Mouse (Mus musculus) mouse embryonic stem cell (cell line): Measurements from ENCODE around the gene Spata31d1b.
"Not testable (repeated sequence)": the region's sequence is repeated elsewhere in the genome, so short reads cannot be mapped to it uniquely, and the experiment has no call there.

Experiments used
- in situ Hi-C, 2 experiments: fragments of 300-500 bp; cut with MboI; formaldehyde crosslinking; loops; 1 replicate in 1 of 2; 3 replicates in 1 of 2; pipeline ENCODE4 v1.14.3; 2019 to 2020; ENCODE audit warnings: low sequenced_read_pairs in 2 of 2, low pct_unique_long_range_greater_than_20kb in 1 of 2, mixed read lengths in 1 of 2; ENCODE audit not compliant: unreplicated experiment in 1 of 2

Spata31d1b gene

DNA sequence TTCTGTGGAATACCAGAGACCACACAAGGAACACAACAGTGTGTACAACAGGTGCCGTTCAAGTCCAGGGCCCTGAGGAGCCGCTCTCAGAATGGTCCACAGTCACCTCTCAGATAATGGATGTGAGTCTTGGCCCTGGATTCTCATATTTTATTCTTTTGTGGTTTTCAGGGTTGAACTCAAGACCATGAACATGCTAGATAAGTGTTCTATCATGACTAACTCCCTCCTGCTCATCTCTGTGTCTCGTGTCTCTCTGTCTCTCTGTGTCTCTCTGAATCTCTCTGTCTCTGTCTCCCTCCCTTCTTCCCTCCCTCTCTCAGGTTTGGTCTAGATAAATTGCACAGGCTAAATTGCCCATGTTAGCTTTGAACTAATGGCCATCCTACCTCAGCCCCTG lies 22.2 kb upstream of the Spata31d1b start:
- in situ Hi-C loops: no loop called here

DNA sequence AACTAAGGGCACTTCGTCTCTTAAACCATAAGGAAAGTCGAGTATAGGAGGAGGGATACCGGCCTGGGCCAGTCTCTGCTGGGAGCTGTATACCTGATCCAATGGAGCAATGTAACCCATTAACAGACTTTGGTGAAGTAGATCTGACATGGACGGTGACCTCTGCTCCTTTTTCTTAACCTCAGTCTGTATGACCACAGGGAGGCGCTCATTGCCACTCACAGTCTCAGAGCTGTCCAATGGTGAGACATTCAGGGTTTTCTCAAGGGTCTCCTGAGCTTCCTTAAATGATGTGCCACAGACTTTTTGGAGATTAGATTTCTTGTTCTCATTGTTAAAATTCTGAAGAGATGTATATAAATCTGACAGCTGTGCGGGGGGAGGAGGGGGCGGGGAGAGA lies 21.5 kb upstream of the Spata31d1b start:
- in situ Hi-C loops: no loop called here

DNA sequence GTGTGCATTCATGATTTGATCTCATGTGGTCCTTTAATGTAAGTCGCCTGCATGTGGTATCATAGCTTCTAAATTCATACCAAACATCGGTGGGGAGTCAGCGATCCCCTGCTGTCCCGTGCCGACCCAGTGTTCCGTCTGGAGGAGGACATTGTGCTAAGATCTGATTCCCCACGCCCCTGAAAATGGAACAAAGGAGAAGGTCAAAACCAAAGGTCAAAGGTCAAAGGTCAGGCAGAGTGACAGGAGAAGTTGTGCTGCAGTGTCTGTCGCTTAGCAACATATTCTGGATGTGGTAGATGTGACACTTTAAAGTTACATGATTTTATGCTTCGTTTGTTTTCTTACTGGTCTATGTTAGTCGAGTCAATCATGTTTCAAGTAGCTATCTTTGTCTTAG lies 20.6 kb upstream of the Spata31d1b start:
- in situ Hi-C loops: no loop called here

DNA sequence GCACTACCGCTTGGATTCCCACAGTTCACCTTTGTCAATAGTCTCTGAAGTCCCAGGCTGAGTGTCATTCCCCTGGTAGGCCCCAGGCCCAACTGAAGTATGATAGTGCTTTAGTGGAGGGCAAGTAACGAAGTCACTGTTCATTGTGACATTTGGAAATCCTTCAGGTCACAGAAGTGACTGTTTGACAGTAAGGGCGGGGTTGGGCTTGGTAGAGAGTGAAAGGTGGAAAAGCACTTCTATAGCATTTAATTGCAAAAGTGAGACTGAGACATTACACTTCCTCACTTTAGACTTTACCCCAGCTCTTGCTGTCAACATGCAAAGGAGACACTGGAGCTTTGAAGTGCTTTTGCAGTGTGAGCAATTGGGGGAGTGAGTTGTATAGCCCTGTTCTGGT lies 18.1 kb upstream of the Spata31d1b start, which contains the start of gene 4921517D22Rik:
Gene 4921517D22Rik, minus strand, starts transcription at position 101 of the 400 bp plus-strand sequence.
- in situ Hi-C loops: no loop called here

DNA sequence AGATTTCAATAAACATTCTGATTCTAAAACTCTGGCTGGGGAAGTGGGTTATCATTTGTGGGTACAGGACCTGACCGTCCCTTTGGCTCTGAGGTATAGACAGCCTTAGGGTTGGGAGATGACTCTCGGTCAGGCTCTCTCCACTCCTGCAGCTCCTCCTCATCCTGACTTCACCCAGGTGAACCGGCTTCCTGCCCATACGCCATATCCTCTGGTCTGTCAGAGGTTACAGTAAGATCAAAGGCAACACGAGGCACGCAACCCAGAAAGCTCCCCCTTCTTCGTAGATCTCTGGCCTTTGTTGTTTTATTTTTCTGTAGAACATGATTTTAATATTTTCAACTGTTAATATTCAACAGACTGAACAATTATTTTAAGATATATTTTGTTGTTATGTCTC lies 16.3 kb upstream of the Spata31d1b start:
- in situ Hi-C loops: no loop called here

DNA sequence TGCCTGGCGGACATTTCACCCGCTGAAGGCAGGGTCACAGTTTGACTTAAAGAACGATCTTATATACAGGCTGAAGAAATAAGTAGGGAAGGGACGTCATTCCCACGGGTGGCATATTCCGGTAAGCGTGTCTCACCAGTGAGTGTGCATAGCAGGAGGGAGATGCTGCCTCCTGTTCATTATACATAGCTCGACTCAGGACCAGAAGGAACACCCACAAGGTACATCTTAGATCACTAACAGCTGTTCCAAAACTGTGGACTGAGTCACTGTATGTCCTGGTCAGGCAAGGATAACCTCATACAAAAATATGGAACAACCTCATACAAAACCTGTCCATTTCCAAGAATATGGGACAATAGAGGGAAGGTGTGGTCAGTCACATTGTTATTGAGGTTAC lies 13.0 kb upstream of the Spata31d1b start:
- in situ Hi-C loops: no loop called here

DNA sequence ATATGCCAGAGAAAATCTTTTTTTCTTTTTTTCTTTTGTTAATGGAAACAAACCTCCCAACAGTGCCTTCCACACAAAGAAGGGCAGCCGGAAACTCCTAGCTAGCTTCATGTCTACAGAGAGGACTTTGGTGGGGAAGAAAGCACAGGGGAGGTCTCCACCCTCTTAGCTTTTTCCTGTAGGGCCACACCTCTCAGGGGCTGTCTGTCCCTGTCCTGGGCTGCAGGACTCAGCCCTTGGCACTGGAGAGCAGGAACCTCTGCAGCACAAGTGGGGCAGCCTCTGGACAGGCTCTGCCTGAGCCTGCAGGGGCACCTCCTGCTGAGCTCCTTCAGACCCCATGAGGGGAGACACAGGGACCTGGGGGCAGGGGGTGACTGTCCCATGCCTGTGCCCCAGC lies 11.9 kb upstream of the Spata31d1b start:
- in situ Hi-C loops: not testable (repeated sequence)

DNA sequence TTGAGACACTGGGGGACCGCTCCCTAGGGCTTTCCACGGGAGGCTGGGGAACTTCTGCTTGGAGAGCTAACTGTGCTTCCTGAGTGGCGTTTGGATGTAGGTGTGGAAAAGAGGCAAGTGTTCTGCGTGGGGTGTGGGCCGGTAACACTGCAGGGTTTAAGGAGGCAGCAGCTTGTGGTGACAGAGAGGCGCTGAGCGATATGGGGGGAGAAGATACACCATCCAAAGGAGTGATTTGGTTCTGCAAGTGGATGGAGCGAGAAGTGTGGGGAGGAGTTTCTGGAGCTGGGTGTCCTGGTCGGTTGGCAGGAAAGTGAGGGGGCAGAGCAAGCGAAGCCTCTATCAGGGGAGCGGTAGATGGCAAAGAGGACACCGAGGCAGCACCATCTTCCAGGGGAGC lies 8.6 kb upstream of the Spata31d1b start:
- in situ Hi-C loops: no loop called here

DNA sequence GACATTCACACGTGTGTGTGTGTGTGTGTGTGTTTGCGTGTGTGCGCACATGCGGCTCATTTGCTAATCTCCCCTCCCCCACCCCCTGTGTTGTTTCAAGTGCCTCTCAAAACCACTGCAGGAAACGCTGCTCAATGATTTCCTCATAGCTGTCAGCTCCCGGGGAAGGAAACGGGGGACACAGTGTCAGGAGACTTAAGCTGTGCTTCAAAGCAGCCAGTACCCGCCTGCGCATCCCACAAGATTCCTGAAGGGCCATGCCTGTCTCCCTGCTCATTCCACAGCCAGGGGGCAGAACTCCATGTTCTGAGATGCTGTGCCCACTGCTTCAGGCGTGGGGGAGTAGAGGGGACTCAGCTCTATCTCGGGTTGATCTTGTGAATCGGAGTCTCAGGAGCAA lies 7.5 kb upstream of the Spata31d1b start:
- in situ Hi-C loops: no loop called here

DNA sequence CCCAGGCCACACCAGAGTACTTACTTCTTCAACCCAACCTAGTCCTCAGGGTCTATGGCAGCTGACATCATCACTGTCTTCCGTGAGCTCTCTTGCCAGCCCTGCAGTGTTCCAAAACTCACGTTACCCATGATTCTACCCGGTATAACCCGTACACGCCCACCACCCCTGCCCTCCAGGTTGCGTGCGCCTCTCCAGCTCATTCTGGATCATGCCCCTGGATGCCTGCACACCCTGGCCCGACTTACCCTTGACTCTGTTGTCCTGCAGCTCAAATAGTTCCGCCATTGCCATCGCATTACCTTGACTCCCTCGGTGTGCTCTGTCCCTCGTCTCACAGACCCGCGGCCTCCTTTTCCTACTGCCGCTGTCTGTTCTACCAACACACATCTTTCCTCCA lies 1.9 kb upstream of the Spata31d1b start, which contains the start of gene Spata31d1a:
Gene Spata31d1a, minus strand, starts transcription at position 101 of the 400 bp plus-strand sequence.
- in situ Hi-C loops: no loop called here

DNA sequence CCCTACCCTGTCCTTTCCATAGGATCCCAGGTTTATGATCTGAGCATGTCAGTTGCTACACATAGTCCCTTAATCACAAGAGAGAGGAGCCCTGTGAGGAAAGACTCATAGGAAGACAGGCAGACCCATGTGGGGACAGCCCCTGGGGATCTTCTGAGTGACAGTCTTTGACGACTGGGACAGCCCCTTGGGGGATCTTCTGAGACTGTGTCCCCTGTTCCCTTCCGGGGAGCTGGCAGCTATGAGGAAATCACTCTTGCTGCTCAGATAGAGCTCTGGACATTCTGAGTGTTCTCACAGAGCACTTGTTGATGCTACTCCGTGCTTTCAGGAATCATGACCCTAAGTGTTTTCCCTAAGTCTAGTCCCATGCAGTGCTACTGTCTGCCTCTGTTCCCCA lies 1.6 kb downstream of the Spata31d1b start:
- in situ Hi-C loops: no loop called here

DNA sequence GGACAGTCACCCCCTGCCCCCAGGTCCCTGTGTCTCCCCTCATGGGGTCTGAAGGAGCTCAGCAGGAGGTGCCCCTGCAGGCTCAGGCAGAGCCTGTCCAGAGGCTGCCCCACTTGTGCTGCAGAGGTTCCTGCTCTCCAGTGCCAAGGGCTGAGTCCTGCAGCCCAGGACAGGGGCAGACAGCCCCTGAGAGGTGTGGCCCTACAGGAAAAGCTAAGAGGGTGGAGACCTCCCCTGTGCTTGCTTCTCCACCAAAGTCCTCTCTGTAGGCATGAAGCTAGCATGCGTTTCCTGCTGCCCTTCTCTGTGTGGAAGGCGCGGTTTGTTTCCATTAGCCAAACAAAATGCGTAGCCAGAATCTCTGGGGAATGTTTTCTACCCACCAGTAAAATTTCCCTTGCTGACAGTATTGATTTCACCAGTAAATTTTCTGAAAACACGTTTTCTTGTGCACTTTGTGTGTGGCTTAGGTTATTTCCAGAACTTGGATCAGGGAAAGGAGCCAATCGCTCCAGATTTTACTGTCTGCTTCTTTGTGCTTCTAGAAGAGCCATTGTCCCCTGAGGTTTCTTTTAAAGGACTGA lies 6.9 kb downstream of the Spata31d1b start:
- in situ Hi-C loops: not testable (repeated sequence)

DNA sequence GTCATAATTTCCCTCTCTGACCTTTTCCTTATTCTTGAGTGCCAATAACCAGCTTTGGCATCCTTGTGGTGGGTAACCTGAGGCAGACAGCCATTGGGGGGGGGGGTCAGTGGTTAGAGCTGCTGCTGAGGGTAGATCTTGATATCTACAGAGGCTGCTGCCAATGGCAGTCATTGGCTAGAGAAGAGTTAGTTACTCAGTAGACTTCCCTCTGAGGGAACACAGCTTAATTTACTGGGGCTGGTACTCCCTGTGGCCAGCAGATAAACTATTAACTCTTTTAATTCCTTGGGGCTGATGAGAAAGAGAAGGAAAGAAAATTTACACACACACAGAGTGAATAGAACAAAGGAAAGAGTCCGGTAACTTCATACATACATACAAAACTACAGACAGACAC lies 7.4 kb downstream of the Spata31d1b start:
- in situ Hi-C loops: no loop called here

DNA sequence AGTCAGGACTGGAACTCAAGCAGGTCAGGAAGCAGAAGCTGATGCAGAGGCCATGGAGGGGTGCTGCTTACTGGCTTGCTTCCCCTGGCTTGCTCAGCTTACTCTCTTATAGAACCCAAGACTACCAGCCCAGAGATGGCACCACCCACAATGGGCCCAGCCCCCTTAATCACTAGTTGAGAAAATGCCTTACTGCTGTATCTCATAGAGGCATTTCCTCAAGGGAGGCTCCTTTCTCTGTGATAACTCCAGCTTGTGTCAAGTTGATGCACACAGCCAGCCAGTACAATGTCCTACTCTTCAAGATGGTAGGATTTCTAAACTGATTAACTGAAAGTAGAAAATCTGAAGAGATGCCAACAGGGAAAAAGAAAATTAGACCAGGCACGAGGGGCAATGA lies 10.0 kb downstream of the Spata31d1b start:
- in situ Hi-C loops: not testable (repeated sequence)

DNA sequence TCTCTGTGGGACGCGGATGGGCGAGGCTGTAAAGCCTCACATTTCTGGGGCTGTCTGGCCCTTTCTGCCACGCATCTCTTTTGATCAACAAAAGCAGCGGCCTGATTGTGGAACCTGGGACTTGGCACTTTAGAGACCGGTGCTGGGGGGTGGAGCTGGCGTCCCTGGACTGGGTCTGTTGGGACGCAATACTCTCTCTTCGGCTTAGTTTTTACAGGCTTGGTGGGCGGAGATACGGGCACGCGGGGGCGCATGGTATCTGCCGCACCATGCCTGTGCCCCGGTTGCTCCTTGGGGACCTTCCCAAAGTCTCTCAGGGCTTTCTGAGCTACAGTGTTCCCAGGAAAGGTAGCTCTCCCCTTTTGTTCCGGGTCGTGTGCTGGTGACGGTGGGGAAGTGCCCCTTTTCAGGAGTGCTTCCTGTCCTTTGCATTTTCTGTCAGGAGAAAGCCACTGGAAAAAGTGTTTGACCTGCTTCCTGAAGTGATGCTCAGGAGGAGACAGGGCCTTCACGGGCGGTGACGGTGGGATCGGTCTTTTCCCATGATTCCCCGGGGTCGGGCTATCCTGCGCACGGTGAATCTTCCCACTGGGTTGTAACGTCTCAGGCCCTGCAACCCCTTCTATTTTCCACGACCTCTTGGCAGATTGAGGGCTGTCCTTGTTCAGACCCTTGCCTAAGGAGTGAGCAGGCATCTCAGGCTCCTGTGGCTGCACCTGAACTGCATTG lies 14.2 kb downstream of the Spata31d1b start:
- in situ Hi-C loops: no loop called here

DNA sequence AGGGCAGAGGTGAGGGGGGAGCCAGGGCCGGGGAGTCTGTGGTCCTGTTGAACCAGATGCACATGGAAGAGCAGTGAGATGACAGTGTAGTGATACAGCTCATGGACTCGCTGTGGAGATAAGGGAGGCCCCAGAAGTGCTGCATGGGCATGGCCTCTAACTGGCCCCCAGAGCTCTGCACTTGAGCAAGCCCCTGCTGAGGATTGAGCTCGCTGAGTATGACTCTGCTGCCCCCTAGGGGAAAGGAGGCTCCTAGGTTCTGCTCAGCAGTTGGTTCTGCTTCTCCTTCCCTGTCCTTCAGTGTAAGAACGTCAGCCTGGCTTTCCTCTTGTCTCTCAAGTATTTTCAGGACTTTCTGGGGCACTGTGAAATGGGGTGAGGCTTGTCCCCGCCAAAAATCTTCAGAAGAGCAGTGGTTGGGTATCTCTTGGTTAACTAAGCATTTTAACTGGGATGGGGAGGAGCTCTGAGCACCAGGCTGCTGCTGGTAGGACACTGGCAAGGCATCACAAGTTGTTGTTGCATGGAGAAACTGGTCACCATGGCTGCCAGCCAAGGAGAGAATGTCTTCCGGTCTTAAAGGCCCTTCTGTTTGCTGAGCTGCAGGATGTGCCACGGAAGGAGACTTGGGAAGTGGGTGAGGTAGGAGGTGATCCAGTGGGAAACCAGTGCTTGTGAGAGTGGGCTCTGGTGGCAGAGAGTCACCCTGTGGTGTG lies 16.5 kb downstream of the Spata31d1b start:
- in situ Hi-C loops: no loop called here

DNA sequence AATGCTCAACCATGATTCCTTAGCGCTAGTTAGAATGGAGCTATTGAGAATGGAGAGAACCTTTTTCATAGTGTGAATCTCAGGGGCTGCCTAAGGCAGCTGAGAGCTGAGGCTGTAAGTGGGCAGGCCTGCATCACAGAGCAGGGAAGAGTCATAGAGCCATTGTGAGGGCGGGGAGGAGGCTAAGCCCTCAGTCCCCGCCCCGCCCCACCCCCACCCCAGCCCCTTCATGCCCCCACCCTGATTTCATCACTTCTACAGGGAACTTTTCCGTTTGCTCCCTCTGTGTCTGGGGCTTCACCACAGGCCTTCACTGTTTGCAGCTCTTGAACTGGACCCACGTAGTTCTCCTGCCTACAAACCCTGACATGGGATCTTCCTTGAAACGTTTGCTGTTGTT lies 19.6 kb downstream of the Spata31d1b start, which contains the start of gene Spata31d1d:
Gene Spata31d1d, minus strand, starts transcription at position 101 of the 400 bp plus-strand sequence.
- in situ Hi-C loops: no loop called here

DNA sequence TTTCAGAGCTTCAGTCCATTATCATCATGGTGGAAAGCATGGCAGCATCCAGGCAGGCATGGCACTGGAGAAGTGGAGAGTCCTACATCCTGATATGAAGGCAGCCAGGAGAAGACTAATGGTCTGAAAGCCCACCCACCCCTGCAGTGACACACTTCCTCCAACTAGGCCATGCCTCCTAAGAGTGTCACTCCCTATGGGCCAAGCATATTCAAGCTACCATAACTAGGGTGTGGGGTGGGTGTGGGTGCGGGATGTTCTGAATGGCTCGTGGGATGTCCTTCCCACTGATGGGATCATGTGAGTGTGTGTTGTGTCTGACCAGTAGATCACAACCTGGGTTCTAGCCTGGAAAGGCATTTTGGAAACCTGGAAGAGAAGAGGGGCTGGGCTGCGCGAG lies 21.9 kb downstream of the Spata31d1b start:
- in situ Hi-C loops: no loop called here

DNA sequence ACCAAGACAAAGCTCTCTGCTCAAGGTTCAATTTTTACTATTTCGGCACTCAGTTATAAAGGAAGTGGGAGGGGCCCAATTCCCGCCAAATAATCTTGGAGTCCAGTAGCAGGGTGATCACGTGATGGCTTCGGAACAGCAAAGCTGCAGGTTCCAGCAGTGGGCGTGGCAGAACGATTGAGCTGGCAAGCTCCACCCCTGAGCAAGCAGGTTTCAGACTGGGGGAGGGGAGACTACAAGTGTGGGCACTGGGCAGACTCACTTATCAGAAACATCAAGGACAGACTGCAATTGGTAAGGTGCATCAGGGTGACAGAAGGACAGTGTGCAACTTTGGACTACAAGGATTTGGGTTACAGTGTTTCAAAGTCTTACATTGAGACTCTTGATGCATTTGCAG lies 22.3 kb downstream of the Spata31d1b start:
- in situ Hi-C loops: not testable (repeated sequence)

DNA sequence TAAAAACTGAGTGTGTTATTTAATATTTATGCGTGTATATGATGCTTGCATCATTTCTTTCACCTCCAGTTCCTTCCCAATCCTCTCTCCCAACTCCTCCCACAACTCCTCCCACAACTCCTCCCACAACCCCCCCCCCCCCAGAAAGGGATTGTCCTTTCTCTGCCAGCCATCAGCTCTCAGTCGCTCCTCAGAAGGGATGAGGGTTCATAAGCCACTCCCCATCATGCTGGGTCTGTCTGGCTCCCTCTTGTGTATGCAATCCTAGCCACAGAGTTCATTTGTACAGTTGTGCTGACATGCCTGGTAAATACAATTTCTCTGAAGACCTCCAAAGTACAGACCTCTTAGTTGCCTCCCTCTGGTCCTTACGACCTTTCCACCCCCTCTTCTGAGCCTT lies 23.1 kb downstream of the Spata31d1b start:
- in situ Hi-C loops: no loop called here
